Mouse (Mus musculus) liver, adult 2 months (tissue): ENCODE data around the gene Ablim2. TPM values are rescaled to one million over a fixed set of nuclear protein-coding genes. Genes with fewer than 3 reads are reported as not detected.

Experiments used
- DNase-seq: peaks from one replicate; pipeline ENCODE4 v3.0.0-alpha.2; 2011; ENCODE audit warnings: low read depth, low spot score; ENCODE audit errors: extremely low read depth
- H3K27ac ChIP-seq: fragments of 200-500 bp; replicated peaks from 2 replicates; pipeline ENCODE4 v1.5.1; 2012; ENCODE audit warnings: low read depth, mild to moderate bottlenecking, control low read depth, inconsistent platforms, low read length; ENCODE audit not compliant: insufficient read depth
- H3K27me3 ChIP-seq: fragments of 200-500 bp; 2 replicates; pipeline ENCODE4 v1.6.1; 2012; ENCODE audit warnings: mild to moderate bottlenecking, moderate library complexity, low read length, inconsistent platforms; ENCODE audit not compliant: control insufficient read depth, insufficient read depth
- H3K36me3 ChIP-seq: fragments of 200-500 bp; 2 replicates; pipeline ENCODE4 v1.6.1; 2012; ENCODE audit warnings: low read length, inconsistent platforms; ENCODE audit not compliant: control insufficient read depth, insufficient read depth
- H3K4me1 ChIP-seq: fragments of 200-500 bp; 2 replicates; pipeline ENCODE4 v1.6.1; 2011; ENCODE audit warnings: low read length; ENCODE audit not compliant: control insufficient read depth, insufficient read depth
- H3K4me3 ChIP-seq: fragments of 200-500 bp; 2 replicates; pipeline ENCODE4 v1.5.1; 2011; ENCODE audit warnings: low read depth, mild to moderate bottlenecking, control low read depth, low read length, moderate library complexity; ENCODE audit not compliant: insufficient read depth
- H3K79me2 ChIP-seq: fragments of 200-500 bp; 2 replicates; pipeline ENCODE4 v1.6.1; 2012; ENCODE audit warnings: inconsistent platforms, mild to moderate bottlenecking, low read length, moderate library complexity; ENCODE audit not compliant: control insufficient read depth, insufficient read depth
- H3K9ac ChIP-seq: fragments of 200-500 bp; 2 replicates; pipeline ENCODE4 v1.6.1; 2012; ENCODE audit warnings: low read depth, mild to moderate bottlenecking, control low read depth, inconsistent platforms, low read length
- CTCF ChIP-seq: fragments of 200-500 bp; IDR thresholded peaks from 2 replicates; pipeline ENCODE4 v1.5.1; 2011; ENCODE audit warnings: low read depth, low read length, control low read depth
- POLR2A ChIP-seq: fragments of 200-500 bp; IDR thresholded peaks from 2 replicates; pipeline ENCODE4 v1.6.1; 2011; ENCODE audit warnings: low read length, control low read depth; ENCODE audit not compliant: insufficient read depth; ENCODE audit errors: extremely low read depth
- WGBS: fragments of 180-500 bp; shearing (Covaris S2); methylation state at CpG from one replicate; pipeline ENCODE4 v1.1.7; 2018; 5-methylcytosine and 5-hydroxymethylcytosine counted together
- polyA plus RNA-seq: library from polyadenylated mRNA; depleted of rRNA; stranded (reverse); fragments of >200 nt; gene quantifications from 2 replicates; pipeline ENCODE4 v1.2.3, GENCODE M21; 2012
- total RNA-seq: library from RNA; depleted of rRNA; stranded (reverse); fragments of >200 nt; gene quantifications from 2 replicates; pipeline ENCODE4 v1.2.3, GENCODE M21; 2014

The Ablim2 gene
- total and polyA plus RNA-seq, 2 experiments = 2.3 to 5.9 TPM

- H3K9ac ChIP-seq = no peak overlapping the region
- H3K36me3 ChIP-seq = no peaks in the 10 kb centered on the region
- no peak overlapping the region for H3K4me3 ChIP-seq
- no peaks in the 10 kb centered on the region; the same call in 1 of the 2 replicates for H3K4me1 ChIP-seq
- no peaks in the 10 kb centered on the region for H3K27me3 ChIP-seq
- no peak overlapping the region for H3K27ac ChIP-seq
- no peaks in the 10 kb centered on the region for H3K79me2 ChIP-seq
- TF ChIP-seq POLR2A (no peak), CTCF (no peak)
- no peak for DNase-seq
- WGBS = 76% methylated on average over 8 of the region's 8 CpGs
These were observed 147.6 kb downstream of the Ablim2 start for GRCm38 (mm10) chr5:35905283-35905682.

GRCm38 (mm10) chr5:35907090-35907489, 149.4 kb downstream of the Ablim2 start:
- no peak overlapping the region for H3K27ac ChIP-seq
- WGBS = 74% methylated on average over 4 of the region's 4 CpGs

GRCm38 (mm10) chr5:35907633-35908426, 150.2 kb downstream of the Ablim2 start:
- H3K27ac ChIP-seq = no peak overlapping the region
- TF ChIP-seq CTCF = no peak
- no peak for TF ChIP-seq POLR2A
- H3K4me1 ChIP-seq = no peaks in the 10 kb centered on the region; the same call in 1 of the 2 replicates
- WGBS = 59% methylated on average over 15 of the region's 15 CpGs
- DNase-seq = no peak
- H3K4me3 ChIP-seq = no peak overlapping the region
- H3K9ac ChIP-seq = no peak overlapping the region
- H3K36me3 ChIP-seq = no peaks in the 10 kb centered on the region
- H3K27me3 ChIP-seq = no peaks in the 10 kb centered on the region
- H3K79me2 ChIP-seq = no peaks in the 10 kb centered on the region

More at GRCm38 (mm10) chr5:35907090-35907489, 149.4 kb downstream of the Ablim2 start:
- no peak for TF ChIP-seq POLR2A
- no peak for TF ChIP-seq CTCF
- Histone ChIP-seq H3K36me3 (no peaks in the 10 kb centered on the region), H3K4me3 (no peak overlapping the region), H3K27me3 (no peaks in the 10 kb centered on the region), H3K9ac (no peak overlapping the region), H3K79me2 (no peaks in the 10 kb centered on the region), H3K4me1 (no peaks in the 10 kb centered on the region; the same call in 1 of the 2 replicates)
- no peak for DNase-seq

GRCm38 (mm10) chr5:35908626-35909443, 151.2 kb downstream of the Ablim2 start:
- Histone ChIP-seq H3K4me1 (no peaks in the 10 kb centered on the region; the same call in 1 of the 2 replicates), H3K27me3 (no peaks in the 10 kb centered on the region), H3K27ac (no peak overlapping the region), H3K4me3 (no peak overlapping the region), H3K36me3 (no peaks in the 10 kb centered on the region), H3K79me2 (no peaks in the 10 kb centered on the region), H3K9ac (no peak overlapping the region)
- WGBS = 75% methylated on average over 13 of the region's 13 CpGs
- TF ChIP-seq CTCF (no peak), POLR2A (no peak)
- peak; percentile 8 for DNase-seq

- Histone ChIP-seq H3K9ac (no peak overlapping the region), H3K79me2 (no peaks in the 10 kb centered on the region), H3K36me3 (no peaks in the 10 kb centered on the region), H3K27ac (no peak overlapping the region), H3K4me3 (no peak overlapping the region), H3K27me3 (no peaks in the 10 kb centered on the region), H3K4me1 (no peaks in the 10 kb centered on the region)
- no peak for DNase-seq
- TF ChIP-seq POLR2A = no peak
- TF ChIP-seq CTCF = no peak
- 85% methylated on average over 12 of the region's 12 CpGs for WGBS
These were observed 158.1 kb downstream of the Ablim2 start for GRCm38 (mm10) chr5:35915629-35916300.
